Mouse (Mus musculus): Measurements from ENCODE around the gene D430041D05Rik.

D430041D05Rik gene

GRCm38 (mm10) chr2:104183246-104183845, 227.5 kb downstream of the D430041D05Rik start:
- no peak for DNase-seq

GRCm38 (mm10) chr2:104179636-104180035, 231.2 kb downstream of the D430041D05Rik start:
- no peak for DNase-seq

GRCm38 (mm10) chr2:104178251-104178650, 232.6 kb downstream of the D430041D05Rik start:
- DNase-seq = no peak

GRCm38 (mm10) chr2:104176979-104177704, 233.7 kb downstream of the D430041D05Rik start:
- DNase-seq = no peak

GRCm38 (mm10) chr2:104176166-104176978, 234.4 kb downstream of the D430041D05Rik start:
- DNase-seq = no peak

- peak; percentile 42 for DNase-seq
Measured at GRCm38 (mm10) chr2:104175476-104176165, 235.2 kb downstream of the D430041D05Rik start.

- DNase-seq = no peak
Measured at GRCm38 (mm10) chr2:104173431-104173830, 237.4 kb downstream of the D430041D05Rik start.

- no peak for DNase-seq
Measured at GRCm38 (mm10) chr2:104172695-104173348, 238.0 kb downstream of the D430041D05Rik start.

- DNase-seq = no peak
Measured at GRCm38 (mm10) chr2:104168186-104168896, 242.5 kb downstream of the D430041D05Rik start.

- no peak for DNase-seq
Measured at GRCm38 (mm10) chr2:104167765-104168164, 243.0 kb downstream of the D430041D05Rik start.

- no peak for DNase-seq
Measured at GRCm38 (mm10) chr2:104165631-104166030, 245.2 kb downstream of the D430041D05Rik start.

GRCm38 (mm10) chr2:104163978-104164487, 246.8 kb downstream of the D430041D05Rik start:
- no peak for DNase-seq

- no peak for DNase-seq
Measured at GRCm38 (mm10) chr2:104163418-104163817, 247.4 kb downstream of the D430041D05Rik start.

- DNase-seq = no peak
Measured at GRCm38 (mm10) chr2:104157831-104158230, 253.0 kb downstream of the D430041D05Rik start.

GRCm38 (mm10) chr2:104153876-104154275, 256.9 kb downstream of the D430041D05Rik start:
- DNase-seq = no peak

GRCm38 (mm10) chr2:104153345-104153744, 257.5 kb downstream of the D430041D05Rik start:
- peak; percentile 85 for DNase-seq

- DNase-seq = no peak
Measured at GRCm38 (mm10) chr2:104150608-104151397, 260.0 kb downstream of the D430041D05Rik start.

- no peak for DNase-seq
Measured at GRCm38 (mm10) chr2:104147910-104148561, 262.8 kb downstream of the D430041D05Rik start.

GRCm38 (mm10) chr2:104145983-104146382, 264.8 kb downstream of the D430041D05Rik start:
- DNase-seq = no peak

GRCm38 (mm10) chr2:104144004-104144403, 266.8 kb downstream of the D430041D05Rik start:
- DNase-seq = no peak

Measured in cerebellum, adult 11 months (tissue).